Mouse (Mus musculus) olfactory bulb, adult 2 months (tissue): ENCODE measurements at regions not wholly inside any gene's neighbourhood (a gene's known extent, or its start where the extent isn't known, plus 50 kb on each side); places are given as distances from the start of the nearest gene placed in this dataset.

Source experiments
- H3K27ac ChIP-seq: fragments of 200-500 bp; 2 replicates; pipeline ENCODE4 v1.5.1; 2012; ENCODE audit warnings: low read depth, low read length; ENCODE audit not compliant: insufficient read depth
- H3K4me1 ChIP-seq: fragments of 200-500 bp; 2 replicates; pipeline ENCODE4 v1.6.1; 2012; ENCODE audit warnings: low read length; ENCODE audit not compliant: control insufficient read depth, insufficient read depth
- H3K4me3 ChIP-seq: fragments of 200-500 bp; 2 replicates; pipeline ENCODE4 v1.5.1; 2012; ENCODE audit warnings: mild to moderate bottlenecking, low read depth, low read length, moderate library complexity; ENCODE audit not compliant: insufficient read depth
- CTCF ChIP-seq: fragments of 200-500 bp; IDR thresholded peaks from 2 replicates; pipeline ENCODE4 v1.5.1; 2012; ENCODE audit warnings: low read depth, mild to moderate bottlenecking, low read length, moderate library complexity; ENCODE audit not compliant: insufficient read depth
- POLR2A ChIP-seq: fragments of 200-500 bp; IDR thresholded peaks from 2 replicates; pipeline ENCODE4 v1.6.1; 2012; ENCODE audit warnings: mild to moderate bottlenecking, low read depth, low read length, moderate library complexity; ENCODE audit not compliant: insufficient read depth
- WGBS: fragments of 180-500 bp; shearing (Covaris S2); methylation state at CpG from one replicate; pipeline ENCODE4 v1.1.7; 2018; 5-methylcytosine and 5-hydroxymethylcytosine counted together

DNA sequence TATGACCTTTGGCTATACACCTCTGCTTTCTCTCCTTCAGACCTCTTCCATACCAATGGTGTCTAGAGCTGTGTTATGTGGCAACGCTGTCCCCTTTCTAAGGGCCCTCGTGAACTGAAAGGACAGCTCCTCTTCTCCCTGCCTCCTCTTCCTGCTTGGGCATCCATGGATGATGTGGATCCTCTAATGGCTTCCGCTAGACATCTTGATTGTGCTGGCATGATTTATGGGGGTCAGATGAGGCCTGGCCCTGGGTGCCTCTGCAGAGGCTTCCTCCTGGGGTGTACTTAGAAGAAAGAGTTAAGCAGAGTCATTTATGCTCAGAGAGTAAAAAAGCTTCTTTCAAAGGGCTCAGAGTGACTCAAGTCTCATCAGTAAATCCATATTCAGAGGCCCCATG is 131.5 kb upstream of the 9630041A04Rik start:
- Histone ChIP-seq H3K4me3 (no peak overlapping the region), H3K27ac (no peak overlapping the region), H3K4me1 (no peaks in the 10 kb centered on the region)
- 96% methylated on average over 3 of the region's 3 CpGs for WGBS
- TF ChIP-seq CTCF (no peak), POLR2A (no peak)

DNA sequence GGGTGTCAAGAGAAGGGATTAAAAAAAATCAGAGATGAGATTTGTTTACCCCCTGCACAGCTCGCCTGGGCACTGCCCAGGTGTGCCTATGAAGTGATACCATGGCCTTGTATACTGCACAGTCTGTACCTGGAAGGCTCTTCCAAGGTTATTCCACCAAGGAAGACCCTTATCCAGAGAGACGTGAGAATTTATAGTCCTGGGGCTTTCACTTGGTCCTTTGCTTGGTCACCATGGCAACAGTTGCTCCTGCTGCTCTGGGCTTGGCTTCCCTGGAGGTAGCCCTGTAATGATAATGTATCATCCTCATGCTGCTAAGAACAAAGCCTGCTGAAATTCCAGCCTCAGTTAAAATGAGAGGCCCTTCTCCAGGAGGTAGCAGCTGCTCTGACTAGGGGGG is 143.7 kb upstream of the 9630041A04Rik start:
- TF ChIP-seq CTCF (no peak), POLR2A (no peak)
- WGBS: 36% methylated on average over 2 of the region's 2 CpGs
- Histone ChIP-seq H3K4me3 (no peak overlapping the region), H3K27ac (no peak overlapping the region), H3K4me1 (peaks cover 3% of the 10 kb centered on the region; the same call in 1 of the 2 replicates)

DNA sequence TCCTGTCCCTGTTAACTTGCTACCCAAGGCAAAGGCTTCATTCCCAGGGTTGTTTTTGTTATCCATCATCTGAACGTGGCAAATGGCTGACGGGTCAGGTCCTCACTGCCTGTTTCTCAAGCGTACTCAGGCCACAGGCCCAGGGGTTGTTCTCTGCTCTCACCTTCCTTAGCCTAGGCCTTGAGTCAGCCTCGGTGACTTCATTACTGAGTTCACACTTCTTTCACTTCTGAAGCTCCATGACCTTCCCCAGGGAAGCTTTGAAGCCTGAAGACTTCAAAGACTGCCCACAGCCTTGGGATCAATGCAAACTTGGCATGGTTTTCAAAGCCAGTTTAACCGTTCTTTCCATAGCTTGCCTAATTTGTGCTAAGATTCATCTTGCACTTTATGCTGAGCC is 145.3 kb upstream of the 9630041A04Rik start:
- H3K4me3 ChIP-seq: no peak overlapping the region
- TF ChIP-seq CTCF: no peak
- TF ChIP-seq POLR2A: no peak
- H3K27ac ChIP-seq: no peak overlapping the region
- H3K4me1 ChIP-seq: peaks cover 3% of the 10 kb centered on the region; the same call in 1 of the 2 replicates
- WGBS: 88% methylated on average over 5 of the region's 5 CpGs

DNA sequence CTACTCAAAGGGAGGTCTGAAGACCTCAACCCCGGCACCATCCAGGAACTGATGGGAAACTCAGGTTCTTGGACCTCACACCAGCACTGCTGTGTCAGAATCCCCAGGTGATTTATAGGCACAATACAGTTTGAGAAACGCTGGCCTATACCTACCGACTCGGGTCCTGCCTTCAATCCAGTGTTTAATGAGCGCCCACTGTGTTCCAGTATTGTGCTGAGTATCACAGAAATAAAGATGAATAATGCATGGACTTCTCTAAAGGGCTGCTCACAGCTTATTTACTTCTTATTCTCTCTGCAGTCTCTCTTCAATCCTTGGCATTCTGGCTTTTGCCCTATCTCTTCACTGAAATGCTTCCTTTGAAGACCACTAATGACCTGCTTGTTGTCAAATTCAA is 146.8 kb upstream of the 9630041A04Rik start:
- no peak for TF ChIP-seq CTCF
- TF ChIP-seq POLR2A: no peak
- Histone ChIP-seq H3K4me1 (peaks cover 3% of the 10 kb centered on the region; the same call in 1 of the 2 replicates), H3K4me3 (no peak overlapping the region), H3K27ac (no peak overlapping the region)
- 74% methylated on average over 5 of the region's 5 CpGs for WGBS

DNA sequence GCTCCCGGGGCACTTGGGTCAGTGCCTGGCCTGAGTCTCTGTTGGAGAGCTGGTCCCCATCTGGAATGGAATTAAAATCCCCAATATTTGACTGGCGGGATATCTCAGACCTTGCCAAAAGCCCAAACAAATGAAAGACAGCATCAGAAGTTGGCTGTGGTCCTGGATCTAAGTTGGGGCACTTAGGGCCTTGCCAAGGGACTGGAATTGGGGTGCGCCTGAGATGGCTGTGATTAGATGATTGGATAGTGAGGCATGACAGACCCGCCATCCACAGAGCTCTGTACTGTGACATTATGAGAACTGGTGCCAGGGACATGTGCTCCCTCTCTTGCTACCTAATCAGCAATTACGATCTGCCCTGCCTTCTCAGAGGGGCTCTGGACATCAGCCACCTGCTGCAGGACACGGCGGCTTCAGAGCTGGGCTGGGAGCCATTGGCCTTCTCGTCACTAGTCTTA is 151.0 kb upstream of the 9630041A04Rik start:
- WGBS: 66% methylated on average over 8 of the region's 8 CpGs
- H3K4me3 ChIP-seq: no peak overlapping the region
- no peak for TF ChIP-seq POLR2A
- TF ChIP-seq CTCF: no peak
- no peak overlapping the region for H3K27ac ChIP-seq
- no peaks in the 10 kb centered on the region for H3K4me1 ChIP-seq

GRCm38 (mm10) chr9:101700368-101700767 is 161.3 kb upstream of the 9630041A04Rik start:
- Histone ChIP-seq H3K4me1 (no peaks in the 10 kb centered on the region), H3K27ac (no peak overlapping the region), H3K4me3 (no peak overlapping the region)
- WGBS: 85% methylated on average over 7 of the region's 7 CpGs
- TF ChIP-seq CTCF (no peak), POLR2A (no peak)

- 94% methylated on average over 5 of the region's 5 CpGs for WGBS
- Histone ChIP-seq H3K4me1 (no peaks in the 10 kb centered on the region), H3K27ac (no peak overlapping the region), H3K4me3 (no peak overlapping the region)
- TF ChIP-seq CTCF (no peak), POLR2A (no peak)
Measured at GRCm38 (mm10) chr9:101694054-101694453, 167.6 kb upstream of the 9630041A04Rik start.

DNA sequence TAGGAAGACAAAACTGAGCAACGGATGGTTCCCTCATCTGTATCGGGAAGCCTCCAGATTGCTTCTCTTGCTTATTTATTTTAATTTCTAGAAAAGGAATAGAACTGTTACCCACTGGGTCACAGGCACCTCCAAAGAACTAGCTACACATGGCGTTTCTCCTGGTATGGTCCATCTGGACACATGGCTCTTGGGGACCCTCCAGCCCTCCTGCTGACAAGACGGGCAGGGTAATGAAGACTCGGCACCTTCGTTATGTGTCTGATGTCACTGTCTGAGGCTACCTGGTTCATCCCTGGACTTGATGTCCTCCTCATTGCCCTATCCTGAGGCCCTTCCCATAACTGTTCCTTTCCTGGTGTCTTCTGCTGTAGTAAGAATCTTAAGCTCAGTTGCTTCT is 170.3 kb upstream of the 9630041A04Rik start:
- TF ChIP-seq CTCF (no peak), POLR2A (no peak)
- H3K4me3 ChIP-seq: no peak overlapping the region
- 94% methylated on average over 6 of the region's 6 CpGs for WGBS
- no peaks in the 10 kb centered on the region for H3K4me1 ChIP-seq
- H3K27ac ChIP-seq: no peak overlapping the region

- H3K4me3 ChIP-seq: no peak overlapping the region
- no peak overlapping the region for H3K27ac ChIP-seq
- TF ChIP-seq CTCF (no peak), POLR2A (no peak)
- 30% methylated on average over 7 of the region's 7 CpGs for WGBS
- no peaks in the 10 kb centered on the region for H3K4me1 ChIP-seq
Measured at GRCm38 (mm10) chr9:101690916-101691315, 170.7 kb upstream of the 9630041A04Rik start.

DNA sequence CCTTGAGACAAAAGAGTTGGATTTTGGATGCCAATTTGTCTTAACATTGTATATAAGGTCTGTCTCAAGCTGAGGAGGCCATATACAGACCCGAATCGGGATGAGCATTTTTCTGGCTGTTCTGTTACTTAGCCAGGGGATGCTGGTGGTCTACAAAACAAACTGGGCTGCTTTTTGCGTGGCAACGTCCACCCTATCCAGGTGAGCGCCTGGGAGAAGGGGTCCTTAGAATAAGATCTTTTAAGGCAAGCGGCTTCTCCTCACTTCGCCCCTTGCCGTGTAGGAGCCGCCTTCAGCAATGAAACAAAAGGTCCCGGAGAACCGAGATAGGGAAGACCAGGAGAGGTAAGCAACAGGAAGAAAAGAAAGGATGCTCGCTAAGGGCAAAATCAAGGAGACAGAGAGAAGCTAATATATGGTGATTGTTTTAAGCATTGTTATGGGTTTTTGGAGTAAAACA is 171.2 kb upstream of the 9630041A04Rik start:
- H3K27ac ChIP-seq: no peak overlapping the region
- WGBS: 12% methylated on average over 12 of the region's 12 CpGs

More for the DNA sequence above, 171.2 kb upstream of the 9630041A04Rik start:
- Histone ChIP-seq H3K4me1 (no peaks in the 10 kb centered on the region), H3K4me3 (peak overlapping the region; percentile 0; the same call in 1 of the 2 replicates)
- TF ChIP-seq POLR2A (no peak), CTCF (no peak)
